Mouse (Mus musculus): Measurements from ENCODE around the gene Ttyh1. TPM values are rescaled to one million over a fixed set of nuclear protein-coding genes. Genes with fewer than 3 reads are reported as not detected.

Gene Ttyh1
- polyA plus RNA-seq (2015; fragmentation: Nextera tagmentation; extraction: Ambion mirVana), result 106 and 124 TPM in 2 replicates

DNA sequence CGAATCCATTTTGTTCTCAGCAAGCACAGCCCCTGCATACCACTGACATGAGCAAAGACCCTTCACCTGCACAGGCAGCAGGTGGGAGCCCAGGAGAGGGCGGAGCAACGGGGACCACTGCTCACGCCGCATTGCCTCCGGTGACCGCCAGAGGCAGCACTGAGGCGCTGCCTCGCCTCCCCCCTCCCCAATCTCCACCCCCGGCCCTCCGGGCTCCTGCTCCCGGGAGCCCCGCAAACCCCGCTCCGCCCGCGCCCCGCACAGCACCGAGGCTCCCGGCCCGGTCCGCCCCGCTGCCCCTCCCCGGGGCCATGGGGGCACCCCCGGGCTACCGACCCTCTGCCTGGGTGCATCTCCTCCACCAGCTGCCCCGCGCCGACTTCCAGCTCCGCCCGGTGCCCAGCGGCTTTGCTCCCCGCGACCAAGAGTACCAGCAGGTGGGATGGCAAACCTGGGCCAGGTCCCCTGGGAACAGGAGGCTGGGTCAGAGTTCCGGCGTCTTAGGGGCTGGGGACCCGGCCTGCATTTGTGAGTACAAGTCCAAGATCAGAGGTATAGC lies at the start of gene Ttyh1:
TSS of gene Ttyh1 (plus strand) at position 65 of the 559 bp plus-strand sequence.
- 2% methylated on average over 25 of the region's 37 CpGs for WGBS
- peak within 1 kb of the TSS; percentile 76 for H3K4me3 ChIP-seq (replicated peaks)
- peak; percentile 15; the same call in 1 of the 2 replicates for ATAC-seq
- H3K36me3 ChIP-seq, result no peaks in the 10 kb centered on the region
- H3K27me3 ChIP-seq, result no peaks in the 10 kb centered on the region
- peaks cover 56% of the 10 kb centered on the region for H3K4me1 ChIP-seq (replicated peaks)
- H3K9me3 ChIP-seq, result no peaks in the 10 kb centered on the region
- peak within 1 kb of the TSS; percentile 94 for H3K27ac ChIP-seq
- peak within 1 kb of the TSS; percentile 80 for H3K4me2 ChIP-seq (replicated peaks)
- H3K9ac ChIP-seq (replicated peaks), result peak within 1 kb of the TSS; percentile 92

DNA sequence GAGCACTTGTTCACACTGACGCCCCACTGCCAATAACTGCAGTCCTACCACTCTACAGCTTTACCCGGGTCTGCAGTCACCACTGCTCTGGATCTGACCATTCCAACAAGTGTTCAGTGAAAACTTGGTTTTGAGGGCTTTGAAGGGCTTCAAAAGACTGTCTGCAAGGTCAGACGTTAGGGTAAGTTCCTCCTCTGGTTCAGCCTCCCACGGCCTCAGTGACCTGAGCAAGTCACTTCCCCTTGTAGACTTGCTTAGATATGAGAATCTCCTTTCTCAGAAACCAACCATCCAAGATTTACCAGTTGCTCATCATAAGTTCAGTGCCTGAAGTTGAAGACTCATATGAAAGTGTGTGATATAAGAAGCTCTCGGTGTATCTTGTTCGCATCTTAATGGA lies 48.1 kb upstream of the Ttyh1 start:
- ATAC-seq, result no peak
- Histone ChIP-seq H3K27ac (no peak overlapping the region), H3K4me1 (replicated peaks) (no peaks in the 10 kb centered on the region), H3K9ac (replicated peaks) (no peak overlapping the region), H3K36me3 (no peaks in the 10 kb centered on the region), H3K27me3 (no peaks in the 10 kb centered on the region), H3K4me2 (replicated peaks) (no peak overlapping the region), H3K9me3 (no peaks in the 10 kb centered on the region), H3K4me3 (replicated peaks) (no peak overlapping the region)
- WGBS, result 94% methylated on average over 6 of the region's 6 CpGs

DNA sequence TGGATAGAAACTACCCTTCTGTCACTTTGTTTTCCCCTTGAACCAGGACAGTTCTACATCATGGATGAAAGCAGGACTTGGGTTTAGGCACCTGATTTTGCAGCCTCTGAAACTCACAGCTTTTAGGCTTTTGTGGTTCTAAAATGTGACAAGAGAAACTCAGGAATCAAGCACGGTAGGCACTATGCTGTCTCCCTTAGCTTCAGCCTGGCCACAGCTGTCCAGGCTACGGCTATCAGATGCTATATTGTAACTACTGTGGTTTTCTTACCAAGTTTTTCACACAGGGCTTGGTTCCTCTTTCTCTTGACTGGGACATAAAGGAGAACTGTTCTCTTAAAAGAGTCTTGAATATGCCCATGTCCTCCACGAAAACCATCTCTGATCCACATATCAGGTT lies 46.1 kb upstream of the Ttyh1 start:
- Histone ChIP-seq H3K9ac (replicated peaks) (no peak overlapping the region), H3K9me3 (no peaks in the 10 kb centered on the region), H3K27ac (no peak overlapping the region), H3K4me2 (replicated peaks) (no peak overlapping the region), H3K4me3 (replicated peaks) (no peak overlapping the region), H3K27me3 (no peaks in the 10 kb centered on the region), H3K36me3 (no peaks in the 10 kb centered on the region), H3K4me1 (replicated peaks) (no peaks in the 10 kb centered on the region)
- 83% methylated on average over 3 of the region's 3 CpGs for WGBS
- no peak for ATAC-seq

DNA sequence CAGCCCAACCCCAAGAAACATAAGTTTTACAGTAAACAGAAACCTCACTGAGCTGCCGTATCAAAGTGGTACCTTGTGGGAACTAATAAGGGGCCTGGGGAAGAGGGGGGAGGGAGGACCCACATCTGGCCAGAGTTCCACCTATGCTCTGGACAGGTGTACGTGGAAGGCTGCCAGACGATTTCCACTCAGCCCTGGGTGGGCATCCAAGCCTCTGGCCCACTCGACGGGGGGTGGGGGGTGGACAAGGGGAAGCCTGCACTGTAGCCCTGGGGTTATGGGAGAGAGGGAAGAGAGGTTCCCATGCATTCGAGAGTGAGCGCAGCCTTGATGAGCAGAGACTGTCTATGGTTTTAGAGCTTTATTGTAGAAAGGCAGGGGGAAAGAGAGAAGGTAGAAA lies 39.7 kb upstream of the Ttyh1 start:
- no peaks in the 10 kb centered on the region for H3K9me3 ChIP-seq
- H3K4me1 ChIP-seq (replicated peaks), result no peaks in the 10 kb centered on the region
- no peak for ATAC-seq
- no peak overlapping the region for H3K9ac ChIP-seq (replicated peaks)
- no peaks in the 10 kb centered on the region for H3K36me3 ChIP-seq
- no peak overlapping the region for H3K27ac ChIP-seq
- no peak overlapping the region for H3K4me3 ChIP-seq (replicated peaks)
- no peak overlapping the region for H3K4me2 ChIP-seq (replicated peaks)
- WGBS, result 91% methylated on average over 7 of the region's 7 CpGs
- H3K27me3 ChIP-seq, result no peaks in the 10 kb centered on the region

DNA sequence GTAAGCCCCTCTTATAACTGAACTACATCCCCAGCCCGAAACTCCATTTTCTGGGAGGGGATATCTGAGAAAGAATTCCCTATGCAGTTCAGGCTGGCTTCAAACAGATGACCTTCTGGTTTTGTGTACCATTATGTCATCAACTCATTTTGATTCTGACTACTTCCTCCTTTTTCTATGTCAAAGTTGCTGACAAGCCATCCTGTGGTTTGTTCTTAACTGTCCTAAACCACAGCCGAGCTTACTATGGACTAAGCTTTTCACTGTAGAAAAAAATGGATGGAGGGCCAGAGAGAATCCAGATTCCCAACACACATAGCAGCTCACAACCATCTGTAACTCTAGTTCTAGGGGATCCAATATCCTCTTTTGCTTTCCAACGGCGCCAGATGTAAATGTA lies 38.7 kb upstream of the Ttyh1 start:
- H3K27me3 ChIP-seq, result no peaks in the 10 kb centered on the region
- H3K9me3 ChIP-seq, result no peaks in the 10 kb centered on the region
- no peaks in the 10 kb centered on the region for H3K36me3 ChIP-seq
- H3K4me1 ChIP-seq (replicated peaks), result no peaks in the 10 kb centered on the region
- WGBS, result 85% methylated on average over 4 of the region's 4 CpGs
- no peak overlapping the region for H3K4me3 ChIP-seq (replicated peaks)
- H3K9ac ChIP-seq (replicated peaks), result no peak overlapping the region
- ATAC-seq, result no peak
- H3K27ac ChIP-seq, result no peak overlapping the region
- H3K4me2 ChIP-seq (replicated peaks), result no peak overlapping the region

DNA sequence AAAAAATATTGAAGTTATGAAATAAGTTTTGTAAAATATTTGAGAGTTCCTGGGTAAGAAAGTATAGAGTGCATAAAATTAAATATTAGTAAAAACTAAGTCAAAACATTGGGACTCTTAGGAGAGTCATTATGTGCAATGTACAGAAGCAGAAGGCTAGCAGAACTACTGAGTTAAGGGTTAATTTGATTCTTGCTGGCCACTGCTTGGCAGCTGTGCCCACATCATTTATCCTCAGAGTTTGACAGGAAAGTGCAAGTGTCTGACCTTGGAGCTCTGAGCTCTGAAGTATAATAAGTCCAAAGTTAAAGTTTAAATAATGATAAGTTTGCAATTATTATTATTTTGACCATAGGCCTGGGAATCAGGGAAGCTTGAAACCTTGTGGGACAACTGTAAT lies 37.5 kb upstream of the Ttyh1 start:
- Histone ChIP-seq H3K4me2 (replicated peaks) (no peak overlapping the region), H3K36me3 (no peaks in the 10 kb centered on the region), H3K9ac (replicated peaks) (no peak overlapping the region), H3K9me3 (no peaks in the 10 kb centered on the region), H3K4me3 (replicated peaks) (no peak overlapping the region), H3K27me3 (no peaks in the 10 kb centered on the region), H3K27ac (no peak overlapping the region), H3K4me1 (replicated peaks) (no peaks in the 10 kb centered on the region)
- no peak for ATAC-seq

DNA sequence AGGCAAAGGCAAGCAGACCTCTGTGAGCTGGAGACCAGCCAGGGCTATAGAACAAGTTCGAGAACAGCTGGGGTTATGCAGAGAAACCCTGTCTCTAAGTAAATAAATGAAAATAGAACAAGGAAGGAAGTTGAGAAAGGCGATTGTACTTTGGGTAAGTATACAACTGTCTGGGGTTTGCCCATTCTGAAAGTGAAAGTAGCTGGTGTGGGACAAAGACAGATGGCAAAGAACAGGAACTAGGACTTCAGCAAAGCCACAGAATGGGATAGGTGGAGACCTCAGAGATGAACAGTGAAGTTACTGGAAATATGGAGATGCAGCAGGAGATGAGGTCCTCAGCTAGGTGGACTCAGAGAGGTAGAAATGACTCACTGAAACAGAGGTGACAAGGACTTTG lies 36.4 kb upstream of the Ttyh1 start:
- Histone ChIP-seq H3K27me3 (no peaks in the 10 kb centered on the region), H3K4me1 (replicated peaks) (no peaks in the 10 kb centered on the region), H3K9me3 (no peaks in the 10 kb centered on the region), H3K4me3 (replicated peaks) (no peak overlapping the region), H3K36me3 (no peaks in the 10 kb centered on the region), H3K9ac (replicated peaks) (no peak overlapping the region), H3K4me2 (replicated peaks) (no peak overlapping the region), H3K27ac (no peak overlapping the region)
- WGBS, result 51% methylated on average over 2 of the region's 2 CpGs
- no peak for ATAC-seq

DNA sequence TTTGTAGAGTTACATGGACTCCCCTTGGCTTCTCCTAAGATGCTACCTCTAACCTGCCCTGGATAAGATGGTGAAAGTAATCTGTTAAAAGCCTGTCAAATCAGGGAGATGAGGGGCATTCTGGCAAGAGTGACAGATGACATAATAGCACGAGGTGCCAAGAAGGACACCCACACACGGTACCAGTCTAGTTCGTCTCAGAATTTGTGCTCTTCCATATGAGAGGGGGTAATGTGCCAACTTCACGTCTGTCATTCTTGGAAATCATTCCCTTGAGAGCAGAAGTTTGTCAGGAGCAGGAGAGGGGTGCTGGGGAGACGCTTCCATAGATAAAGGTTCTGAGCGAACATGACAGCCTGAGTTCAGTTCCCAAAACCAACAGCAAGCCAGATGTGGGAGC lies 35.0 kb upstream of the Ttyh1 start:
- ATAC-seq, result no peak
- Histone ChIP-seq H3K27me3 (no peaks in the 10 kb centered on the region), H3K4me1 (replicated peaks) (no peaks in the 10 kb centered on the region), H3K4me3 (replicated peaks) (no peak overlapping the region), H3K9ac (replicated peaks) (no peak overlapping the region), H3K4me2 (replicated peaks) (no peak overlapping the region), H3K36me3 (no peaks in the 10 kb centered on the region), H3K27ac (no peak overlapping the region), H3K9me3 (no peaks in the 10 kb centered on the region)
- WGBS, result 81% methylated on average over 6 of the region's 6 CpGs

DNA sequence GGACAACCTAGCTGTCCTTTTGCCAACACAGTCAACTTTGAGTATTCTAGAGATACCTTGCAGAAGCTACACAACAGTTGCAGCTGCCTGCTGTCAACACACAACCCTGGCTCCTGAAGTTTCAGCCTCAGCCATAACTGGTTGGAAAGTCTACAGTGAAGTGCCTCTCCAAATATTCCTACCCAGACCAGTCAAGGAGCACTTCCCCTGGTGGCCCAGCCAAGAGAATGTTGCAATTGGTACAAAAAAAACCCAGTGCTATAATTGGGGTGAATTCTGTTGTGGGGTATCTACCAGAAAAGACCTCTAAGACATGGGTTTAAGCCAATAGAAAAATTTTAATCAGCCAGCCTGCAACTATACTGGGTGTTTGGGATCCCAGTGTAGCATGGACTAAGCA lies 33.6 kb upstream of the Ttyh1 start:
- Histone ChIP-seq H3K4me1 (replicated peaks) (no peaks in the 10 kb centered on the region), H3K27ac (no peak overlapping the region), H3K27me3 (no peaks in the 10 kb centered on the region), H3K9ac (replicated peaks) (no peak overlapping the region), H3K4me2 (replicated peaks) (no peak overlapping the region), H3K36me3 (no peaks in the 10 kb centered on the region), H3K4me3 (replicated peaks) (no peak overlapping the region), H3K9me3 (no peaks in the 10 kb centered on the region)
- ATAC-seq, result no peak

DNA sequence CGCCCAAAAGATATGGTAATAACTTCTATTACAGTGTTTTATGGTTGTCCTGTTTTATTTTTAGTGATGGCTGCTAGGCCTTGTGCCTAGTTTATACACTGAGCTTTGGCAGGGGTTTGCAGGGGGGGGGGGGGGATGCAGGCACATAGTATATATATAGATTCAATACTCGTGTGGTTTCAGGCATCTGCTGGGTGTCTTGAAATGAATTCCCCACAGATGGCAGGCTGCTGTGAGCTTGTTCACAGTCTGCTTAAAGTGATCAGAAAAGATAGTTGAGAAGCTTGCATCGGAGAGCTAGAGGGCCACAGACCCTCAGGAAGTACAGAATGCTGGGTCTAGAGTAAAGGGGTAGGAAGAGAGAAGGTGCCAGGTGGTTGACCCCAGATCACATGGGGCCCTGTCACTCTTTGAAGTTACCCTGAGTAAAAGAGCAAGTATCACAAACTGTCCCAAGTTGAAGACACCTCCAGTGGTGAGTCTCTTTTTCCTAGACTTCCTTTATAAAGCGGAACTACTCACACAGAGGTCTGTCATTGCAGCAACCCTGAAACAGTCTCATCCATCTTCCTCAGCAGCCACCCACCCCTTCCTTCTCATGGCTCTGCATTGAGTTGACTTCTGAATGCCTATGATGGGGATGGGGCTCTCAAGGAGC lies 31.8 kb upstream of the Ttyh1 start:
- H3K4me3 ChIP-seq (replicated peaks), result no peak overlapping the region
- H3K36me3 ChIP-seq, result no peaks in the 10 kb centered on the region
- no peak overlapping the region for H3K4me2 ChIP-seq (replicated peaks)
- WGBS, result 85% methylated on average over 4 of the region's 4 CpGs
- no peak overlapping the region for H3K9ac ChIP-seq (replicated peaks)
- no peak overlapping the region for H3K27ac ChIP-seq
- H3K27me3 ChIP-seq, result no peaks in the 10 kb centered on the region
- H3K4me1 ChIP-seq (replicated peaks), result no peaks in the 10 kb centered on the region
- H3K9me3 ChIP-seq, result no peaks in the 10 kb centered on the region
- no peak for ATAC-seq

DNA sequence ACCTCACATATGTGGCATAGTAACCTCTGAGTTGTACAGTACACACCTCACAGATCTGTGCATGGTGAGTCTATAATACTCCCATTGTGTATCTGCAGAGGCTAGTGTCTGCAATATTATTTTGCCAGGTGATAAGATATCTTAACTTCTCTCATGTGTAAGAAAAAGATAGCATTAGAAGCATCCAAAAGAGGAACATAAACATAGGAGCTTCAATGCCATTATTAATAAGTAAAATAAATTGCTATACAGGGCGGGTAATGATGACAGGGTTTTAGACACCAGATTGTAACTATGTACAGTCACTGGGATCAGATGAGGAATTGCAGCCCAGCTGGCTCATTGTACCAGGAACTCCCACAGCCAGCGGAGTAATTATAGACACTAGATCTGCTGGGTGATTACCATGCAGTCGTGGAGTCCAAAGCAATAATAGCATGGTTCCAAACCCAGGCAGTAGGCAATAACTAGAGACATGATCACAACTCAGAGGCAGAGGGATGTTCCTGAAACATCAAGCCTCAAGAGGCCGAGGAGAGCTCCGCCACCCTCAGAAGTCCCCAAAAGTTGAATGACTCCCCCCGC lies 31.2 kb upstream of the Ttyh1 start:
- no peak overlapping the region for H3K4me2 ChIP-seq (replicated peaks)
- no peaks in the 10 kb centered on the region for H3K27me3 ChIP-seq
- H3K9me3 ChIP-seq, result no peaks in the 10 kb centered on the region
- 85% methylated on average over 6 of the region's 6 CpGs for WGBS
- H3K4me3 ChIP-seq (replicated peaks), result no peak overlapping the region
- no peak overlapping the region for H3K9ac ChIP-seq (replicated peaks)
- H3K4me1 ChIP-seq (replicated peaks), result no peaks in the 10 kb centered on the region
- no peaks in the 10 kb centered on the region for H3K36me3 ChIP-seq
- H3K27ac ChIP-seq, result no peak overlapping the region
- ATAC-seq, result no peak

DNA sequence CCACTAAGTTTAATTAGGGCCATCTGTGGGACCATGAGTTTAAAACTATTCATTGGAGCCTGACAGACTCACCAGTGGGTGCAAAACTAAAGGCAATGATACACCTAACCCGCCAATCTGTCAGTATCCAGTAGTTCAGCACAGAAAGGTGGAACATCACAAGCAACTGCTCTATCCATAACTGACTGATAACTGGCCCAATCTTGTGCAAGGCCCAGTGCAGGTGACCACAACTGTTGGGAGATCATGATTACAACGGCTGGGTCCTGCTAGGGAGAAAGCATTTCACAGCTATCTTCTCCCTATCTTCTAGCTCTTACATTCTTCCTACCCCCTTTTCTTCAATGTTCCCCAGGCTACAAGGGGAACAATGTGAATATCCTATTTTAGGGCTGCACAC lies 30.5 kb upstream of the Ttyh1 start:
- no peaks in the 10 kb centered on the region for H3K9me3 ChIP-seq
- no peaks in the 10 kb centered on the region for H3K36me3 ChIP-seq
- no peaks in the 10 kb centered on the region for H3K27me3 ChIP-seq
- no peaks in the 10 kb centered on the region for H3K4me1 ChIP-seq (replicated peaks)
- H3K4me3 ChIP-seq (replicated peaks), result no peak overlapping the region
- WGBS, result 76% methylated on average over 2 of the region's 2 CpGs
- H3K27ac ChIP-seq, result no peak overlapping the region
- no peak overlapping the region for H3K9ac ChIP-seq (replicated peaks)
- ATAC-seq, result no peak
- H3K4me2 ChIP-seq (replicated peaks), result no peak overlapping the region

DNA sequence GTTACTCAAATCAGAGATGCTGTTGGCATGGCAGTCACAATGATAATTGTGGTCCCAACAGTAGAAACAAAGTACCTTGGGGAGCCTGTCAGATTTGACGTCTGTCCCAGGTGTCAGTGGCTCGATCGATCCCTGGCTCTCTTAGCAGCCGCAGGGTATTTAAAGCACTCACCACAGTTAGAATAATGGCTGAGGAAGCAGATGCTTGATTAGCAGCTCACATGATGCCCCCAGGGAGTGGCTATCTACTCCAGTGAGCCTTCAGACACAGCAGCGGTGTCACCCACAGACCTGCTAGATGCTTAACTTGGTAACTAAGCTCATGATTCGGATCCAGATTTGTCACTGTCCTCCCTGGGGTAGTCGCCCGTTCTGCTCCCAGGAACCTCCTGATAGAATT lies 28.0 kb upstream of the Ttyh1 start:
- Histone ChIP-seq H3K9ac (replicated peaks) (no peak overlapping the region), H3K9me3 (no peaks in the 10 kb centered on the region), H3K4me2 (replicated peaks) (no peak overlapping the region), H3K4me3 (replicated peaks) (no peak overlapping the region), H3K4me1 (replicated peaks) (no peaks in the 10 kb centered on the region), H3K27me3 (no peaks in the 10 kb centered on the region), H3K36me3 (no peaks in the 10 kb centered on the region), H3K27ac (no peak overlapping the region)
- ATAC-seq, result no peak
- WGBS, result 53% methylated on average over 8 of the region's 8 CpGs
